Mouse (Mus musculus) thymus, postnatal 25 days (tissue): ENCODE results near the gene Ddit4.
A peak's percentile ranks its signal among the peaks of the same experiment; 100 is the strongest.

Experiments
- DNase-seq: peaks from one replicate; pipeline ENCODE4 v3.0.0; 2022

Ddit4 gene

DNA sequence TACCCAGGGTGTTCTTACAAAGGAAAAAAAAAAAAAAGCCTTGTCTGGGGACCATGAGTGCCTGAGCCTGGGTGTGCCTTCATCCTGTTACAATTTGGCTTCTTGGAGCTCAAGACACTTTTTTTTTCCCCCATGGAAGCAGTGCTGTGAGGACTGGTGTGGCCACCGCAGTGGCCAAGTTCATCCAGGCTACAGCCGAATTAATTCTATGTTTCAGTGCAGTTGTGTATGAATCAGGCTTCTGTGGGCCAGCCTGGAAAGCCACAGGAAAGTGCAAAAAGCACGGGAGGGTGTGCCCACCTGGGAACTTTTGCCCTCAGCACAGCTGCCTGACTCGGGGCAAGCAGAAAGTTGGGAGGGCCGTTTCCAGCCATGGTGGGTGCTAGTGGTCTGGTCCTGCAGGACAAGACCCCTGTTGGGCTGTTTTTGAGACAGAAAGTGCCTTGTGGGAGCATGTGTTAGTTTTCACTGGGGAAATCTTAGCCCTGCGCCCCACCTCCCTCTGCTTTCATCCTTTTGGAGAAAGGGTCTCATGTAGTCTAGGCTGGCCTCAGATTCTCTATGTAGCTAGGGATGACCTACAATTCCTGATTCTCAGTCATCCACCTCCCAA is 18.9 kb upstream of the Ddit4 start:
- peak; percentile 67 for DNase-seq

GRCm38 (mm10) chr10:59969821-59970449 is 18.3 kb upstream of the Ddit4 start:
- DNase-seq = peak; percentile 73

- no peak for DNase-seq
These were observed 15.8 kb upstream of the Ddit4 start for GRCm38 (mm10) chr10:59967309-59967942.

DNA sequence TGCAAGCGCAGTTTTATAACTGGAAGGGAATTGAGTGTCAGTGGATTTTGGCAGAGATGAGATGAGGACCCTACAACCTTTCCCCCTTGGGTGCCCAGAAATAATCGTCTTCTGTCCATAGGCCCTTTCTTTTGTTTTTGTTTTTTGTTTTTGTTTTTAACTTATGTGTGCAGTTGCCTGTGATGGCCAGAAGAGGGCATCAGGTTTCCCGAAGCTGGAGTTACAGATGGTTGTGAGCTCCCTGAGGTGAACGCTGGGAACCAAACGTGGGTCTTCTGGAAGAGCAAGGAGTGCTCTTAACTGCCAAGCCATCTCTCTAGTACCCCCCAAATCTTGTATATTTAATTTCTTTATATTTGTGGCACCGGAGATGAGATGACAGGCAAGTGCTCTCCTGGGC is 15.1 kb upstream of the Ddit4 start:
- no peak for DNase-seq

DNA sequence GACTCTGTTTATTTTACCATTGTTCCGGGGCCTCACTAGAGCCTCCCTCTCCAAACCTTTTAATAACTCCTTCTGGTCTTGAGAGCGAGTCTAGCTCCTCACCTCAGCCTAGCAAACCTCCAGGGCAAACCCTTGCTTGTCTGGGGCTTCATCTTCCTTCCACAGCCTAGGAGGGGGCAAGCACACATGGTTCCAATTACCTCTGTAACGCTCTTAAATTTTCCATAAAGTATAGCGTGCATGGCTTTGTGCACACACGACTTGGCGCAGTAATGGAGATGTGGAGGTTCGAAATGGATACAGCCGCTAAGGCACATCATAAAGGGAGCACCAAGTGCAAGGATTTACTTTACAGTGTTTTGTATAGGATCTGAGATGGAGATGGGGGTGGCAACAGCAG is 14.2 kb upstream of the Ddit4 start:
- DNase-seq = no peak

- no peak for DNase-seq
These were observed 13.7 kb upstream of the Ddit4 start for GRCm38 (mm10) chr10:59965362-59965695.

DNA sequence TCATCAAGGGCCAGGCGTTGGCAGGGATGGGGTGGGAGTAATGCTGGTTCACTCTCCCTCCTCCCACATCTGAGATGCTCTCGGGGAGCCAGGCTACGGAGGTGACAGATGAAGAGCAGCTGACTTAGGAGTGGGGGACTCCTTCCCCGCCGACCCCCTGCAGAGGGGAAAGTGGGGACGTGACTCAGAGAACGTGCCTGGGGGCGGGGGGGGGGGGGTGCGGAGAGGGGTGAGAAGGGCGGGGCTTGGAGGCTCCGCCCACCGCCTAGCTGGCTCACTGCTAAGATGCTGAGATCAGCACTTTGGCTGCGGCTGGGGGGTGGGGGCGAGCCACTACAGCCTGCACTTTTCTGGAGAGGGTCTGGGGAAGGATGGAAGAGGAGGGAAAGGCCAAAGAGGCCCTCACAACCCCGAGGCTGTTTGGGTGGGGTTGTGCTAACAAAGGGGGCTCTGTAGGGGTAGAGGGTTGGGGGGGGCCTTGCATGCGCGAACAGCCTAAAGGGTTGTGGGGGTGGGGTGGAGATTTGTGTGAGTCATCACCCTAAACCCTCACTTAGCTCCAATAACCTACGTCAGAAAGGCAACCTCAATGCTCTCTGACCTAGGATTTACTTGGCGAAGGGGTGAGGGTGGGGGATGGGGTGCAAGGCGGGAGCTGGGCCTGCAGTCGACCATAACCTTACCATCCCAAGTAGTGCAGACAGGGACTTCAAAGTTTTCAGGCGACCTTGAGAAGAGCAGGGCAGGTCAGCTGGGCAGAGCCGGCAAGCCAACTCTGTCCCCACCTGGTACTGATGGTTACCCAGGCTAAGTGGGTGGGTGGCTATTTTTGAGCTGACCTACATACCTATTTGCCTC is 13.1 kb upstream of the Ddit4 start:
- peak; percentile 70 for DNase-seq

DNA sequence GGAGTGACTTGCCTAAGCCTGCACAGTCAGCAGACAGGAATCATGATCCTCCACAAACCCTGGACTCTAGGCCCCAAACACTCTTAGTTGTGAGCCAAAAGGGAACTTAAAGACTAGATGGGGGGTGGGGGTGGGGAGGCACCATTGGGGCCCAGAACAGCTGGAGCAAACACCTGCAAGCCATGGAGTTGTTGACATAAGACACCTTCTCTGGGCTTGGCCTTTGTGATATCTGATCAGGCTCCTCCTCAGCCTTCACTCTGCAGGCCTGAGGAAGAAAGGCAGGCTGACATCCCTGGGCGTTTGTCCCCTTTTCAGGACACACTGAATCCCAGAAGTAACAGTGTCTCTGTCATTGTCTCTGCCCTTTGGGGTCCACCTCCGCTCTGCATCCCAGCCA is 12.0 kb upstream of the Ddit4 start:
- DNase-seq = no peak

GRCm38 (mm10) chr10:59959517-59959916 is 7.9 kb upstream of the Ddit4 start:
- no peak for DNase-seq

- peak; percentile 52 for DNase-seq
These were observed 6.8 kb upstream of the Ddit4 start for GRCm38 (mm10) chr10:59958458-59958857.

- DNase-seq = peak; percentile 47
These were observed 5.8 kb upstream of the Ddit4 start for GRCm38 (mm10) chr10:59957171-59958149.

DNA sequence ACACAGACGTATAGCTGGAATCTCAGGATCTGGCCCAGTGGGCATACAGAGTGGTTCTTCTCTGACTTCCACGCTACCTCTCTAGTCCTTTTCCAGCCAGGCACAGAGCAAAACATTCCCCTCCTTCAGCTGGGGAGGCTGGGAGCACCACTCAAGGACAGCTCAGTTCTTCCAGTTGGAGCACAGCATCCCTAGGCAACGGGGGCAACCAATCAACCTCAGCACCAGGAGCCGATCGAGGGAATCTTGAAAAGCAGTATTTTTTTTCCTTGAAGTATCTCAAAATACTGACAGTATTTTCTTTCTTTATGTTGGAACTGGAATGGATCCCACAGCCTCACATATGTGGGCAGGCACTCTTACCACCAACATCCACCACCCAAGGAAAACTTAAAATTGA is 5.0 kb upstream of the Ddit4 start:
- DNase-seq = no peak

DNA sequence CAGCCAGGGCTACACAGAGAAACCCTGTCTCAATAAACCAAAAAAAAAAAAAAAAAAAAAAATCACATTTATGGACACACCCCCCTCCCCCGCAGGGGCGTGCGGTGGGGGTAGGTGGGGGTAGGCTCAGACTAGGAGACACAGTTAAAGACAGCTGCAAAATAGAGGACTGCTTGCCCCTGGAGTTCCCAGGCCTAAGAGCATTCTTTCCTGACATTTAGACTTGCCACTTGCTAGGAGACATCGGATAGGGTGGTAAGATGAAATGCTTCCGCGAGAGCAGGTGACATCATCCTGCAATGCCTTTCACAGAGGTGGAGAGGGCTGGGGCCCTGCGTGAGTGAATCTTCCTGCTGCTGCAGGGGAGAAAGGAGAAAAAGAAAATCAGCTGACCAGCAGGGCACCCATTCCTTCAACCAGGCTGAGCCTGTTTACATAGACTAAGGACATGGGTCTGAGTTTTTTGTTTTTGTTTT is 2.0 kb upstream of the Ddit4 start:
- no peak for DNase-seq

- DNase-seq = no peak
These were observed 1.3 kb upstream of the Ddit4 start for GRCm38 (mm10) chr10:59952781-59953563.

DNA sequence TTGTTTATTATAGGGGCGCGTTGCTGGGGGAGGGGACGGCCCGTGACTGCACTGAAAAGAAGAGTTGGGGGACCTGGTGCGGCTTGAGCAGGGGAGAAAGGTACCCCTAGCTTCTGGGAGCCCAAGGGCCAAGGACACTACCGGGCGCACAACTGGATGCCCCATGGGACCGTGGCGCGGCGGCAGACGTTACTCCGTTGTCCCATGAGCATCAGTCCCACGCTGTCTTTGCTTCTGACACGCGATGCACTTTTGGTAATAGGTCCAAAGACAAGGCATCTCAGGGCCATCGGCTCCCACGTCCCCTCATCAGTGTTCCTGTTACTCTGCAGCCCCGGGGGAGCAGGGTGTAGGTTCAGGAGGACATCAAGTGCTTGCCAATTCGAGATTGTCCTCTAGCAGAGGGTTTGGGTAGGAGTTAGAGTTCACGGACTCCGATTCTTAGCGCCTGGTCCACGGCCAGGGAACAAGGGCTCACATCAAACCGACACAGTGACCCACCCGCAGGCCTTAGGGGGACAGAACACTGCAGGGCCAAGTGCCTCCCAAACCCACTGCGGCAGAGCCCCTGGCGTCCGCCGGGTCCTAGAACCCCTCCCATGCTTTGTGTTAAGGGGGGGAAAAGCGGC is 632 bp upstream of the Ddit4 start:
- no peak for DNase-seq

DNA sequence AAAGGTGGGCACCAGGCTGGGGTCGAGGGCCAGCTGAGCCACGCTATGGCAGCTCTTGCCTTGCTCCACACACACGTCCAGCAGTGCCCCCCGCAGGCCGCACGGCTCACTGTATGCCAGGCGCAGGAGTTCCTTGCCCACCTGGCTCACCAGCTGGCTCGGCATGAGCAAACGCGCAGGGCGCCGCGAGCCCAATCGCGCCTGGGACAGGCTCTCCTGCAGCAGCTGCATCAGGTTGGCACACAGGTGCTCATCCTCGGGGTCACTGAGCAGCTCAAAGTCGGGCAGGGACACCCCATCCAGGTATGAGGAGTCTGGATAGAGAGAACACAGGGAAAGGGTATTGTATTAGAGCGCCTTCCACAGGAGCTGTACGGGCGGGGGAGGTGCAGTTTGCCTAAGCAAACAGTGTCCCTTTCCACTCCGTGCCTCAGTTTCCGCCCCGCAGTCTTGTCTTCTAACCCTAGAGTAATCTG is 880 bp downstream of the Ddit4 start:
- DNase-seq = peak; percentile 93

DNA sequence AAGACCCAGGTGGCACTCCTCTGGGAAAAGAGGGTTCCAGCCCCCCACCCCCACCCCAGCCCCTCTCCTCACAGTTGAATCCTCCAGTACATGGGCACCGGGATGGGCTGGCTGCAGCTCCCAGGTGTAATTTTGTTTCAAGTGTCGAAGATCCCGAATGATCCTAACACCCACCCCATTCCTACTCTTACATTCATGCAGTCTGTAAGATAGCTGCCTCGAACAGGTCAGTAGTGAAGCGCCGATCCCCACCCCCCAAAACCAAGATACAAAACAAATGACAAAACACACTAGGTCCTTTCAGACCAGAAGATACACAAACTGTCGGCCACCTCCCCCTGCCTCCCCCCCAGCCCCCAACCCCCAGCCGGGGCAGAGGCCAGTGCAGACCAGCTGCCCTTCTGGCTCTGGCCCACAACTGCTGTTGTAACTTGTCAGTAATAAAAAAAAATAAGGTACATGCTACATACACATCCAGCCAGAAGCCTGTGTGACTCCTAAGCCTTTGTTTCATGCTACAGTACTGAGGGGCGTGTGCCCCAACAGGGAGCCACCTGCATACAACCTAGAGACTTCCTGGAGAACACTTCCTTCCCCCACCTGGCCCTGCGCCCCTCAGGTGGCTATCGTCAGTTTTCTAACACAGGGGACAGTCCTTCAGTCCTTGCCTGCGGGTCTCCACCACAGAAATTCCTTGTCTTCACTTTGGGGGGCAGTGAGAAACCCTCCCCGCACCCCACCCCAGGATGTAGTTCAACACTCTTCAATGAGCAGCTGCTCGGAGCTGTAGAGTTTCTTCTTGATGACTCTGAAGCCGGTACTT is 1.6 kb downstream of the Ddit4 start:
- peak; percentile 66 for DNase-seq

DNA sequence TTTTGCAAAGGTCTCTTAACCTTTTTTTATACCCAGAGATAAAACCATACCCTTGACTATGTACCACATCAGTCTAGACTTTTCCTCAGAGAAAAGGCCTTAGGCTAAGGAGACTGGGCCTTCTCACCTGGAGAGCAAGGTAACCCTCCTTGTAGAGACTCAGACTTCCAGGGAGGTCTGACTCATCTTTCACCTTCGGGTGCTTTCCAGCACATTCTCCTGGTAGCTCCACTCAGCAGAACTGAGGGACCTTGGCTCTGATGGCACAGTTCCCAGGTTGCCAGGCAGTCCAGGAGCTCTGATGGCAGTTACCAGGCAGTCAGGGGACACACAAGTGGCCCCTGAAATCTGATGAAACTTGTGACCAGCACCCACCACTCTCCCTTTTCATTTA is 2.4 kb downstream of the Ddit4 start:
- no peak for DNase-seq

DNA sequence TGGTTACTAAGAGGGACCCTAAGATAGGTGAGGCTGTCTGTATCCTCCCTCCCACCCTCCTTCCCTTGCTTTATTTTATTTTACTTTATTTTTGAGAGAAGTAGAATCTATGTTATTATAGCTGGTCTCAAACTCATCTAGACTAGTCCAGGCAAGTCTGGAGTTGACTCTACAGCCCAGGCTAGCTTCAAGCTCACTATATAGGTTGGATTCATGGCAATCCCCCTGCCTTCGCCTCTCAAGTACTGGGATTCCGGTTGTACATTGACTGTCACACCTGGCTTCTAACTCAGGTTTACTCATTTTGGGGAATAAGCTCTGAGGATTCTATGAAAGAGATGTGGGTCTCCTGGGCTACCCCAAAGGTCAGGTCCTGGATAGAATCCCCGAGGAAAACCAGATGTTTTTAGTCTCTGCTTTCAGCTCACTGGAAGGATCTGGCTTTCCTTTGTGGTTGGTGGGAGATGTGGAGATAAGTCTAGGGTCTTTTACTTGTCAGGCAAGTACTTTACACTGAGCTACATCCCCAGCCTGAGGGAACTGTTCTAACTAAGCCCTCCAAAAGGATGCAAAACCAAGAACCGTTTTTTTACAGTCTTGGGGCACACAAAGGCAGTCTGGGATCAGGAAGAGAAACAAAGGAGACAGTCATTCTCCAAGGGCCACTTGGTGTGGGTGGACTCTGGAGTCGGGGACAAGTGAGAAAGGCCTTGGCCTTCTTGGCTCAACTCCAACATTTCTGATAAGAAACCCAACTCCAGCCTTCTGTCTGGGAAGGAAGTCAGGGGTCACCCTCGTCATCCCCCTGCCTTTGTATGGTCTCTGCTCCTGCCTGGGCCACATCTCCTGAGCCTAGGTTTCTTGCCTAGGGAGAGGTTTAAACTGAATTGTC is 3.0 kb downstream of the Ddit4 start:
- DNase-seq = no peak
